Mouse (Mus musculus) ovary, adult 2 months (tissue): ENCODE results near the gene Itga6. TPM values are rescaled to one million over a fixed set of nuclear protein-coding genes. Genes with fewer than 3 reads are reported as not detected.

ENCODE experiments used
- polyA plus RNA-seq: library from polyadenylated mRNA; depleted of rRNA; stranded (reverse); fragments of >200 nt; gene quantifications from 2 replicates; pipeline ENCODE4 v1.2.3, GENCODE M21; 2012; rRNA removed

Itga6 gene
- polyA plus RNA-seq, result 34.4 and 48.2 TPM in 2 replicates

DNA sequence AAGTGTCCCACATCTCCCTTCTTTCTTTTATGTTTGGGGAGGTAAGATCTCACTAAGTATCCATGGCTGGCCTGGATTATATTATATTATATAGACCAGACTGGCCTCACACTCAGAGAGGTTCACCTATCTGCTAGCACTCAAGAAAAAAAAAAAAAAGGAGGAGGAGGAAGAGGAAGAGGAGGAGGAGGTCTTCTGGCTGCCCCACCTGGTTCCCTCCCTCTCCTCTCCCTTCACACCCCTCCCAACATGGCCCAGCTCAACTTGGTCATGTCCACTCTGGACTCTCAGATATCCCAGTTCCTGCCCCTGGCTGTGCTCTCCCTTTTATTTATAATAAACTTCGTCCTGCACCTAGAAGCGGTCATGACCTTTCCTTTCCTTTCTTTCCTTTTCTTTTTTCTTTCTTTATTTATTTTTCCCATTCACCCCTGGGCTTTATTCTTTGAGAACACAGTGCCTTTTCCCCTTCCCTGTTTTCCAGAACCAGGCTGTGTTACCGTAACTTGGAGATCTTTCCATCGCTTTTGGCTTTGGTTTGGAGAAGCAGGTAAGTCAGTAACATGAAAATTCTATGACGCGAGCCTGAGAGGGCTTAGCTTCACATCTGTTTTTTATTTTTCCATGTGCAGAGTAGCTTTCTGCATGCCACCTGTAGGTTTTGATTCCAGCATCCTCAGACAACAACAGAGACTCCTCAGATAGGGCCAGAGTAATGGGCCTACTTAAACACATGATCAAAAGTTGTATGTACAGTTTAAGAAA is at the start of gene Itga6:
Gene Itga6 (plus strand): TSS at position 7 of the 765 bp plus-strand sequence.

DNA sequence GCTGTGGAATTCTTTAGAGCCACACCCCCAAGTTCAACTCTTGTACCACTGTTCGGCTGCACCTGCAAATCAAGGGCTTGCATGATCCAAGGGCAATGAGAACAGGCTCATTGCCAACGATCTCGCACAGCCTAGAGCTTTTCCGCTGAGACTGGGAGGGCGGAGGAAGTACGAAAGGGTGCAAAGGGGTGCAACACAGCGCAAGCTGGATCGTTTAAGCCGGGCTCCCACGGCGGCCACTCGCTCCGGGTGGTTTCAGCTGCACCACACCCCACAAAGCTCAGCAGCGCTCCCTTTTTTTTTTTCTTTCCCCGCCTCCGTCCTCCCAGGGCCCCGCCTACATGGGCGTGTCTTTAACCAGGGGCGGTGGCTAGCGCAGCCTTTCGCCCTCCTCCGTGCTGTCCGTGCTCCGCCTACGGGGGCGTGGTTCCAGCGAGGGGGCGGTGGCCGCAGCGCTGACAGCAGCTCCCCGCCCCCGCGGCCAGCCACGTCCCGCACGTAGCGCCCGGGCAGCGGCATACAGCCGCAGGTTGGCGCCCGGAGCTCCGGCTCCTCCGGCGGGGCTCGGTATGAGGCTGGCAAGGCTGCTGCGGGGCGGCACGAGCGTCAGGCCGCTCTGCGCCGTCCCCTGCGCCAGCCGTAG is 127.5 kb downstream of the Itga6 start, which contains the start of gene Pdk1:
Gene Pdk1 (plus strand): TSS at position 424 of the 643 bp plus-strand sequence.

Other genes with a start within 250 kb of the Itga6 start
- gene Dlx1, start 217.5 kb upstream of the Itga6 start, polyA plus RNA-seq, result 0.12 and 0.32 TPM in 2 replicates
- not detected in 2 replicates for gene Dlx2, start 198.9 kb upstream of the Itga6 start, polyA plus RNA-seq
- gene Pdk1, start 127.6 kb downstream of the Itga6 start, polyA plus RNA-seq, result 7.7 and 32.0 TPM in 2 replicates
- gene Rapgef4, start 235.6 kb downstream of the Itga6 start, polyA plus RNA-seq, result 14.6 and 20.6 TPM in 2 replicates